Mouse (Mus musculus): ENCODE measurements at regions not wholly inside any gene's neighbourhood (a gene's known extent, or its start where the extent isn't known, plus 50 kb on each side); places are given as distances from the start of the nearest gene placed in this dataset.

DNA sequence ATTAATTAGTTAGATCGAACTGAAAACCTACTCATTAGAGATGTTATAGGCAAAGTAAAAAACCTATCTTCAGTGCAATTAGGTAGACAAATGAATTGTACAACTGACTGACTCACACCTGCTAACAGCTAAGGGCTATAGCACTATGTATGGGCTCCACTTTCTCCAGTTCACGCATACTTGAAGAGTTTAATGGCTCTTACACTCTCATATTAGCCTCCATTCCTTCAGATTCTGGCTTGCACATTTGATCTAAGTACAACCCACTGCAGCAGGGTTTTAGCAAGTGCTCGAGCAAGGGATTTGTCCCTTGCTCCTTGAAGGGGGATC, 257.1 kb downstream of the Lmo4 start:
- no peak for TF ChIP-seq CTCF (IDR thresholded peaks at IDR 0.05; ENCODE audit: borderline replicate concordance, control insufficient read depth, extremely low read depth, insufficient read depth, low read length, poor library complexity)
- no peak for TF ChIP-seq POLR2A (IDR thresholded peaks at IDR 0.05; ENCODE audit: control insufficient read depth, extremely low read depth, insufficient read depth, low read length, poor library complexity)

Measured in thymus, adult 2 months (tissue).